Mouse (Mus musculus) lung, postnatal 0 days (tissue): ENCODE measurements around the gene Ctcf. TPM values are rescaled to one million over a fixed set of nuclear protein-coding genes. Genes with fewer than 3 reads are reported as not detected.

Source experiments
- ATAC-seq: fragments of 200-750 bp; cut with Nextera tagmentation; 2 replicates; pipeline ENCODE4 v1.8.0; 2017; ENCODE audit warnings: moderate library complexity
- DNase-seq: peaks from one replicate; pipeline ENCODE4 v3.0.0-alpha.2; 2016; ENCODE audit warnings: low spot score
- H3K27ac ChIP-seq: fragments of 300-500 bp; sonication (generic); 2 replicates; pipeline ENCODE4 v1.5.1; 2014; ENCODE audit warnings: antibody characterized with exemption, mild to moderate bottlenecking, low read length, mixed read lengths
- H3K27me3 ChIP-seq: fragments of 300-500 bp; sonication (generic); replicated peaks from 2 replicates; pipeline ENCODE4 v1.6.1; 2014; ENCODE audit warnings: low read length, mixed read lengths; ENCODE audit not compliant: insufficient read depth
- H3K36me3 ChIP-seq: fragments of 300-500 bp; sonication (generic); 2 replicates; pipeline ENCODE4 v1.6.1; 2014; ENCODE audit warnings: low read length, mixed read lengths; ENCODE audit not compliant: insufficient read depth
- H3K4me1 ChIP-seq: fragments of 300-500 bp; sonication (generic); 2 replicates; pipeline ENCODE4 v1.6.1; 2014; ENCODE audit warnings: antibody characterized with exemption, low read depth, low read length, mixed read lengths; ENCODE audit not compliant: insufficient read depth
- H3K4me2 ChIP-seq: fragments of 300-500 bp; sonication (generic); replicated peaks from 2 replicates; pipeline ENCODE4 v1.6.1; 2014; ENCODE audit warnings: low read depth, mild to moderate bottlenecking, low read length, moderate library complexity, mixed read lengths
- H3K4me3 ChIP-seq: fragments of 300-500 bp; sonication (generic); 2 replicates; pipeline ENCODE4 v1.5.1; 2014; ENCODE audit warnings: low read depth, low read length
- H3K9ac ChIP-seq: fragments of 300-500 bp; sonication (generic); replicated peaks from 2 replicates; pipeline ENCODE4 v1.6.1; 2014; ENCODE audit warnings: low read depth, mild to moderate bottlenecking
- H3K9me3 ChIP-seq: fragments of 300-500 bp; sonication (generic); 2 replicates; pipeline ENCODE4 v1.6.1; 2016; ENCODE audit warnings: low read length, mixed read lengths
- CTCF ChIP-seq: IDR thresholded peaks from 2 replicates; pipeline ENCODE4 v1.5.1; 2016; ENCODE audit warnings: antibody characterized with exemption, mild to moderate bottlenecking
- EP300 ChIP-seq: IDR thresholded peaks from 2 replicates; pipeline ENCODE4 v1.6.1; 2016; ENCODE audit warnings: antibody characterized with exemption, mild to moderate bottlenecking, control low read depth
- WGBS: fragments of 180-500 bp; shearing (Covaris S2); extraction: QIAGEN DNeasy Blood & Tissue Kit; methylation state at CpG from one replicate; pipeline ENCODE4 v1.1.7; 2014; 5-methylcytosine and 5-hydroxymethylcytosine counted together
- polyA plus RNA-seq: library from polyadenylated mRNA; unstranded; fragments of >200 nt; fragmentation: Nextera tagmentation; extraction: Ambion mirVana; gene quantifications from 2 replicates; pipeline ENCODE4 v1.2.1, GENCODE M21; 2015

Gene Ctcf
- polyA plus RNA-seq, 1 experiment from 2014 or later = 73.6 TPM

DNA sequence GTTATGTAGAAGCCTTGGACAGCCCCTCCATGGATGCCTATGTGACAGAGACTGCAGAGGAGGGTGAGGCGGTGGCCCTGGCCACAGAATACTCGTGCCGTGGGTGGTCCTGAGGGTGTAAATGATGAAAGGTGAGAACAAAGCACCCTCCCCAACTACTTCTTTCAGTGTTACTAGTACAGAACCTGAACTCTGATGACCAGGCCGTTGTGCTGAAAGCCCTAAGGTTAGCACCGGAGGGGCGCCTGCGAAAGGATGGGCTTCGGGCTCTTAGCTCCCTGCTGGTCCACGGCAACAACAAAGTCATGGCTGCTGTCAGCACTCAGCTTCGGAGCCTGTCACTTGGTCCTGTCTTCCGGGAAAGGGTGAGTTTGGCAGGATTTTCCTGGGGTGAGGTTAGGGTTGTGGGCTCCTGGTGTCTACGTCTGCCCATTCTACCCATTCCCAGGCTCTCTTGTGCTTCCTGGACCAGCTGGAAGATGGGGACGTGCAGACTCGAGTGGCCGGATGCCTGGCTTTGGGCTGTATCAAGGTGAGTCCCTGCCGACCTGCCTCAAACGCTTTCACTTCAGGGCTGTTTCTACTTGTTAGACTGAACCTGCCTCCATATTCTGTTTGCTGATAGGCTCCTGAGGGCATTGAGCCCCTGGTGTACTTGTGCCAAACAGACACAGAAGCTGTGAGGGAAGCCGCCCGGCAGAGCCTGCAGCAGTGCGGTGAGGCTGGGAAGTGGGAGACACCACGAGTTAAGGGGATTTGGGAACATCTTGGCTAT, 15.2 kb upstream of the Ctcf start:
- Histone ChIP-seq H3K4me2 (no peak overlapping the region), H3K36me3 (peaks cover 36% of the 10 kb centered on the region; the same call in 1 of the 2 replicates), H3K27ac (no peak overlapping the region), H3K9ac (no peak overlapping the region), H3K4me3 (no peak overlapping the region), H3K4me1 (peaks cover 7% of the 10 kb centered on the region; the same call in 1 of the 2 replicates), H3K27me3 (no peaks in the 10 kb centered on the region), H3K9me3 (no peaks in the 10 kb centered on the region)
- ATAC-seq (no peak), DNase-seq (no peak)
- TF ChIP-seq CTCF = no peak
- TF ChIP-seq EP300 = no peak
- 89% methylated on average over 21 of the region's 21 CpGs for WGBS

DNA sequence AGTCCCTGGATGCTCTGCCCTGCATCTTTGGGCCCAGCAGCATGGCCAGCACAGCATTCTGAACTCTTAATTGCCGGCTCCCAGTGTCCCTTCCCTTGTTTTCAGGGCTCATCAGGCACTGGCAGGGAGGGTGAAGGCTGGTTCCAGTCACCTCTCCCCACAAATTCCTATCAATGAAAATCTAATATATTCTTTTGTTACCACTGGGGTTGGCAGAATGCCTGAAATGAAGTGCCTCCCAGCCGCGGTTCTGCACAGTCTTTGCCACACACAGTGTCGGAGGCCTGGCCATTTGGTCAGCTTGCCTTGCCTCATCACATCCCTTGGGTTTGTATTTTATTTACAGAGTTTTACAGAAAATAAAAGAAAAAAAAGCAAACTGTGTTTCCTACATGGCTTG, 14.5 kb upstream of the Ctcf start:
- Histone ChIP-seq H3K27me3 (no peaks in the 10 kb centered on the region), H3K4me2 (no peak overlapping the region), H3K4me3 (no peak overlapping the region), H3K4me1 (peaks cover 7% of the 10 kb centered on the region; the same call in 1 of the 2 replicates), H3K27ac (no peak overlapping the region), H3K9me3 (no peaks in the 10 kb centered on the region), H3K36me3 (peaks cover 36% of the 10 kb centered on the region; the same call in 1 of the 2 replicates), H3K9ac (no peak overlapping the region)
- TF ChIP-seq CTCF (no peak), EP300 (no peak)
- no peak for DNase-seq
- no peak for ATAC-seq
- 51% methylated on average over 4 of the region's 4 CpGs for WGBS

DNA sequence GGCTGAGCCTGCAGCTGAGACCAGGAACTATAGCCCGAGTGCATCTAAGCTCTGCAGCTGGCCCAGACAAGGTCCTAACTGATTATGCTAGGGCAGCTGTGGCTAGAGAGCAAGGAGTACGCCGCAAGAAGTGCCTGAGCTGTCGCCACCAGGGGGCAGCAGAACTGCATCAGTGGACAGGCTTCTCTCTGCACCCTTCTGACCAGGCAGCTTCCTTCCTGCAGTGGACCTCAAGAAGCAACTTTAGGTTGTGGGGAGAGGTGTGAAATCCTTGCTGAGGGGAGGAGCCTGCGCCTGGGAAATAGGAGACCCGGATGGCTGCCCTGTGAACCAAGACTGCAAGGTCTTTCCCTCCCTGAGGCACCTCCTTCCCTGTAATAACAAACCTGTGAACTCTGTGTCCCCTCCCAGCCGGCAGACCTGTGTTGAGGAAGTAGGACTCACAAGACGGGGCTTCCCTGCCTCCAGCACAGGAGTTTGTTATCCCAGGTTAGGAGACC, 13.9 kb upstream of the Ctcf start:
- no peak overlapping the region for H3K9ac ChIP-seq
- H3K27me3 ChIP-seq = no peaks in the 10 kb centered on the region
- H3K9me3 ChIP-seq = no peaks in the 10 kb centered on the region
- H3K4me1 ChIP-seq = peaks cover 7% of the 10 kb centered on the region; the same call in 1 of the 2 replicates
- no peak overlapping the region for H3K4me2 ChIP-seq
- peak; percentile 94 for ATAC-seq
- peak; percentile 97 for DNase-seq
- no peak overlapping the region for H3K4me3 ChIP-seq
- H3K27ac ChIP-seq = peak overlapping the region; percentile 66; the same call in 1 of the 2 replicates
- H3K36me3 ChIP-seq = peaks cover 31% of the 10 kb centered on the region; the same call in 1 of the 2 replicates
- TF ChIP-seq EP300 = no peak
- TF ChIP-seq CTCF = peak; percentile 99
- 6% methylated on average over 8 of the region's 8 CpGs for WGBS

GRCm38 (mm10) chr8:105623118-105623517, 13.2 kb upstream of the Ctcf start:
- TF ChIP-seq EP300 = no peak
- TF ChIP-seq CTCF = no peak
- Histone ChIP-seq H3K4me2 (no peak overlapping the region), H3K4me1 (peaks cover 7% of the 10 kb centered on the region; the same call in 1 of the 2 replicates), H3K9ac (no peak overlapping the region), H3K36me3 (peaks cover 25% of the 10 kb centered on the region; the same call in 1 of the 2 replicates), H3K4me3 (no peak overlapping the region), H3K27me3 (no peaks in the 10 kb centered on the region), H3K27ac (peak overlapping the region; percentile 66; the same call in 1 of the 2 replicates), H3K9me3 (no peaks in the 10 kb centered on the region)
- WGBS = 29% methylated on average over 5 of the region's 5 CpGs
- DNase-seq (peak; percentile 26), ATAC-seq (peak; percentile 27)

- WGBS = 55% methylated on average over 7 of the region's 7 CpGs
- H3K27ac ChIP-seq = no peak overlapping the region
These were observed 12.6 kb upstream of the Ctcf start for GRCm38 (mm10) chr8:105623679-105624245.

DNA sequence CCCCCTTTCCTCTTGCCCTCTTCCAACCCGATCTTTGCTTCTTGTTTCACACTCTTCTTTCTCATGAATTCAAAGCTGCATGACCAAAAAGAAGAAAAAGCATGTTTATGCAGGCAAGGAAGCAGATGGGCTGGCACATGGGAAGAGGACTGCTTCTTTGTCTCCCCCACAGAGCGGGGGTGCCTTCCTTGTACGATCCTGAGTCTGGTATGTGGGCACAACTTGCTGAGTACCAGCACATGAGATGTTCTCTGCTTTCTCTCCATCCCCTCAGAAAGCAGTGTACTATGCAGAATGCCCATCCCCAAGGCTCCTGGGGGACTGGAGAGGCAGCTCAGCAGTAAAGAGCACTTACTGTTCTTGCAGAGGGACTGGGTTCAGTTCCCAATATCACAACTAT, 12.0 kb upstream of the Ctcf start:
- 51% methylated on average over 3 of the region's 3 CpGs for WGBS
- Histone ChIP-seq H3K36me3 (peaks cover 15% of the 10 kb centered on the region; the same call in 1 of the 2 replicates), H3K9ac (no peak overlapping the region), H3K9me3 (no peaks in the 10 kb centered on the region), H3K27ac (no peak overlapping the region), H3K27me3 (no peaks in the 10 kb centered on the region), H3K4me1 (peaks cover 7% of the 10 kb centered on the region; the same call in 1 of the 2 replicates), H3K4me3 (no peak overlapping the region), H3K4me2 (no peak overlapping the region)
- TF ChIP-seq CTCF (no peak), EP300 (no peak)
- ATAC-seq = no peak
- no peak for DNase-seq

More at GRCm38 (mm10) chr8:105623679-105624245, 12.6 kb upstream of the Ctcf start:
- Histone ChIP-seq H3K36me3 (peaks cover 18% of the 10 kb centered on the region; the same call in 1 of the 2 replicates), H3K4me3 (no peak overlapping the region), H3K27me3 (no peaks in the 10 kb centered on the region), H3K9me3 (no peaks in the 10 kb centered on the region), H3K4me2 (no peak overlapping the region), H3K4me1 (peaks cover 7% of the 10 kb centered on the region; the same call in 1 of the 2 replicates), H3K9ac (no peak overlapping the region)
- ATAC-seq (no peak), DNase-seq (no peak)
- TF ChIP-seq CTCF (no peak), EP300 (no peak)
